Mouse (Mus musculus): ENCODE data around the gene Rbfox1.
A peak's percentile ranks its signal among the peaks of the same experiment; 100 is the strongest.

Gene Rbfox1

DNA sequence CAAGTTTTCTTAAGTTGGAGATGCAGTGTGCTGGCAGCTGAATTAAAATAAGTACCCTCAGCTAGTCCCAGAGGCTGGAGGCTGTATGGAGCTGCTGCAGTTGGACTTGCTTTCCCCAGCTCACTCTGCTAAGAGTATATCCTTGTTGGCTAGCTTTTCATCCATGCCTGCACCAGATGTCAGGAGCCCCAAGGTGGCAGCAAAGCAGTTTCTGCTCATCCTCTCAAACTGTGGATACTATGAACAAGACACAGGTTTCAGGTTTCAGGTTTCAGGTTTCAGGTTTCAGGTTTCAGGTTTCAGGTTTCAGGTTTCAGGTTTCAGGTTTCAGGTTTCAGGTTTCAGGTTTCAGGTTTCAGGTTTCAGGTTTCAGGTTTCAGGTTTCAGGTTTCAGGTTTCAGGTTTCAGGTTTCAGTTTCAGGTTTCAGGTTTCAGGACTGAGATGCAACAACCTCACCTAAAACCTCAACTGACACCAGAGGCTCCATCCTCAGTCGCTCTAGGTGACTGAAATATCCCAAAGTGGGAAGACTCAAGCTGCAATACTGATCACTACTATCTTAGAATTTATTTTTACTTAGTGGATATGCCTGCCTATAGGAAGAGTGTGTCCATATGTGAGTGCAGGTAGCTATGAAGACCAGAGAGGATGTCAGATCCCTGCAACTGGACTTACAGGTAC, 801.1 kb downstream of the Rbfox1 start:
- DNase-seq (ENCODE audit: low spot score in 2 of 2), result no peak

DNA sequence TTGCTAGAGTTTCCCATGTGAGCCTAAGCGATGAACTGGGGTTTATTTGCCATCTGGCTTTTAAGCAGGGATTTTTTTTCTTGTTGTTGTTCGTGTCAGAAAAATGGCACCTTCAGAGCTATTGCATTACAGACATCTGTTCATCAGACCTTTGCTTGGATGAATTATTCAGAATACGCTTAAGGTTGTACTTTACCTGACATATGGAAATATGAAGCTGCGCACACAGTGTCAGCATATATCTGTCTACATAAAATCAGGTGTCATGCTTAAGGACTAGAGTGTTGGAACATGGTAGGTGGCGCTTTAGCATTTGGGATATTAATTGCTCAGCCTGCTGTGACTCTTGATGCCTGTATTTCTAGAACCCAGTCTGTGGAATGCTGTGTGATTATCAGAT, 819.7 kb downstream of the Rbfox1 start:
- DNase-seq (ENCODE audit: low spot score in 2 of 2), result no peak

DNA sequence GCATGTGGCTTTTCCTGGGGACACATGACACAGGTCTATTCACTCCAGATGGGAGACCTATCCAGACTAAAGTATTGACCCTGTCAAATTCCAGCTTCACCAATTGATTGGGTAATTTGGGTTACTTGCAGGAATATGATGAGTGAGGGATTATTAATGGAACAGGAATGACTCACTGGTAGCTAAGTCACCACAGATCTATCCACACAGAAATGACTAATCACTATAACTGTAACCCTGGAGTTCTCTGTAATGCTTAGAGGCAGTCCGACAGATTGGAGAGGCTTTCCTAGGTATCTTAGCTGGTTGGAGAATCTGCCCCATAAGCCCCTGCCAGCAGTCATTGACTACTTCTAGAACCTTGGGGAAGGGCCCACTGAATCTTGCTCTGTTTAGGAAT, 827.2 kb downstream of the Rbfox1 start:
- no peak for DNase-seq (ENCODE audit: low spot score in 2 of 2)

- DNase-seq (ENCODE audit: low spot score in 2 of 2), result no peak
These were observed 830.1 kb downstream of the Rbfox1 start for GRCm38 (mm10) chr16:6715245-6715644.

GRCm38 (mm10) chr16:6716214-6716911, 831.2 kb downstream of the Rbfox1 start:
- DNase-seq (ENCODE audit: low spot score in 2 of 2), result no peak

DNA sequence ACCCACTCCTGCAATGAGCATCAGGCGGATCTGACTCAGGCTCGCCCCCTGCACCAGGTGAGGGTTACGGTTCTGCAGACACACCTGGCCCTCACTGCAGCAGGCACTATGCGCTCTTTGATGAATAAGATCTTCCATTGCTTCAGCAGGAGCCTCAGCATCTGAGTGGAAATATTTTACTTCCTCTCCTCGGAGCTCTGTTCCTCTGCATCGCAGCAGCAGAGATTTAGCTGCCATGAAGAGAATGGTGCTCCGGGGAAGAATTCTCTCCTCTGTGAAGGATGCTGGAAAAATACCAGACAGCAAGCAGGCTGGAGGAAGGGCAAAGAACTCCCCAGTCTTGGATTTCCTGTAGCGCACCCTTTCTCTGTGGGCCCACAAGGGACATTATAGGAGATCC, 833.9 kb downstream of the Rbfox1 start:
- no peak for DNase-seq (ENCODE audit: low spot score in 2 of 2)

- DNase-seq (ENCODE audit: low spot score in 2 of 2), result no peak
These were observed 847.5 kb downstream of the Rbfox1 start for GRCm38 (mm10) chr16:6732646-6733045.

- no peak for DNase-seq (ENCODE audit: low spot score in 2 of 2)
These were observed 848.3 kb downstream of the Rbfox1 start for GRCm38 (mm10) chr16:6733427-6733826.

DNA sequence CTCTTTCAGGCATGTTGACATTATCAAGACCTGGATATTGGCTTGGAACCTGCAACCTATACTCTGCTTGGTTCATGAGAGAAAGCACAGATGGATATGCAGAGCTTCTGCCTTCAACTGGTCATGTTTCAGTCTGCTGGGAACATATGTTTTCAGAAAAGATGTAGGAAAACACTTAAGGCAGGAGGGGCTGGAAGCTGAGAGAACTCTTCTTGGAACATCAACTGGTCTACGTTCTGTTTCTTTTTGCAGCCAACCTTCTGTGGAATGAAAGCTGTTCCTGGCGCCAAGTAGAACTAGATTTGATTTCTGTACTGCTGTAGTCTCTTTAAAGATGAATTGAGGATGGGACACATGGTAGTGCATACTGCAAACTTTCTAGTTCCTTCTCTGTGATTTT, 851.4 kb downstream of the Rbfox1 start:
- no peak for DNase-seq (ENCODE audit: low spot score in 2 of 2)

DNA sequence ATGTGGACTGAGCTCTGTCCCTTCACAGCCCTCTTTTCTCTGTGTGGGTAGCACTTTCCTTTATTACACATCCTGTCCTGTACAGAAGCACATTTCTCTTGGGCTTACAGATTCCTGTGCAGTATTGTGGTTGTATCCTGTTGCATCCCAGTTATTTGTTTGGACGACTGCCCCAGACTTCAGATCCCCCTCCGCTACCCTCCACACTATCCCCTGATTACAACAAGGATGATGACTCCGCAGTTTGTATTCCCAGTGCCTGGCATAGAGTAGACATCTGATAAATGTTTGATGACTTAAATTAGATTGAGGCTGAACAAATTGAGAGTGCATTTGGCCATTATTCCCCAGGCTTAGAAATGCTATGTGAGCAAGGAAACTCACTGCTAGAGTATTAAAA, 851.8 kb downstream of the Rbfox1 start:
- no peak for DNase-seq (ENCODE audit: low spot score in 2 of 2)

- DNase-seq (ENCODE audit: low spot score in 2 of 2), result no peak
These were observed 861.0 kb downstream of the Rbfox1 start for GRCm38 (mm10) chr16:6746116-6746515.

GRCm38 (mm10) chr16:6750491-6750890, 865.3 kb downstream of the Rbfox1 start:
- no peak for DNase-seq (ENCODE audit: low spot score in 2 of 2)

- DNase-seq (ENCODE audit: low spot score in 2 of 2), result no peak
These were observed 869.7 kb downstream of the Rbfox1 start for GRCm38 (mm10) chr16:6754847-6755246.

DNA sequence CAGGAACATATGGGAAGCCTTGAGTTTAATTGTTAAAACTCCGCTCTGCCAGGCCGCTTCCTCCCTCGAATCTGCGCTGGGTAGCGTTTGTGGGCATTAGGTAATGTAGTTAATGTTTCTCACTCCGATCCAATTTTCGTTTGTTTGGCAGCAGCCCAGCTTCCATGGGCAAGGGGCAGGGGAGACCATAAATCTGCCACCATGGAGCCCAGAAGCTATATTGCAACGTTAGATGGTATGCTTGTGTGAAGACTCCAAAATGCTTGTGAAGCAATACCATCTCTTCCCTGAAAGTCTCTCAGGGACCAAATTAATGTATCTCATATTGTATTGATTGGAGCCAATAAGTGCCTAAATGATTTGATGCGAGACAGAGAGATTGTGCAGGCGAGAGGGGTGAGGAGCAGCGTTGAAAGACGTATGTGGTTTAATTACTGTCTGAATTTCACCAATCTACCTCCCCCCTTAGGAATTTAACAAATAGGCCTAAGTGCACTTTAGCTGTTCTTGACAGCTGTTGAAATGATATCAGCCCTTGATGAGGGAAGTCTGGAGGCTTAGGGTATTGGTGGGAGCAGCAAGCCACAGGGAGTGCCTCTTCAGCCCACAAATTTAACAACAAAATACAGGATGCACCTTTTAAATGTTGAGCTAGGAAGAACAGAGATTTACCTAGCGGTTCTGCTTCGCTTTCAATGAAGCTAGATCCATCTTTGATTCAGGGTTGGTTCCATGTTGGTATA, 884.5 kb downstream of the Rbfox1 start:
- DNase-seq (ENCODE audit: low spot score in 2 of 2), result no peak

DNA sequence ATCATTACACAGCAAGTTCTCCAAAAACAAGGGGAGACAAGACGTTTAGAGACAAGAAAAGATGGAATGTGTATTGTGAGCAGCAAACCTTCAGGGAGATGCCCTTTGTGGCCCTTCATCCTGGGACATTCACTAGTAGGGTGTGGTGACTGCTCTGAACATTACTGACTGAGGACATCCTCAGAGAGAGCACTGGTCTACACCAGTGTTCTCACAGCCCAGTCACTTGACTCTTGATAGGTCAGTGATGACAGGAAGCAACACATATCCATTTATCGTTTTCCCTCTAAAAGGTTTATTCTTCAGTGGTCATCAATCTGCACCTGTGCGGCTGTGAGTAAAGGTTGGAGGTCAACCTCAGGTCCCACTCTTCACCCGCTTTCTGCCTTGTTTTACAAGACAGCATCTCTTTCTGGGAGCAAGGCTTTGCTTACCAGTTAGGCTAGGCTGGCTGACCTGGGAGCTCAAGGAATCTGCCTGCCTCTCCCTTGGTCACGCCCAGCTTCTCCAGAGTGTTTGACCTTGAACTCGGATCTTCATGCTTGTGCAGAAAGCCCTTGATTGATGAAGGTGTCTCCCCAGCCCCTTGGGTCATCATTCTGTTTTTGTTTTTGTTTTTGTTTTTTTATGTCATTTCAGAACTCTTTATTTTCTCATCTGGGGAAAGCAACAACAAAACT, 892.5 kb downstream of the Rbfox1 start:
- no peak for DNase-seq (ENCODE audit: low spot score in 2 of 2)

DNA sequence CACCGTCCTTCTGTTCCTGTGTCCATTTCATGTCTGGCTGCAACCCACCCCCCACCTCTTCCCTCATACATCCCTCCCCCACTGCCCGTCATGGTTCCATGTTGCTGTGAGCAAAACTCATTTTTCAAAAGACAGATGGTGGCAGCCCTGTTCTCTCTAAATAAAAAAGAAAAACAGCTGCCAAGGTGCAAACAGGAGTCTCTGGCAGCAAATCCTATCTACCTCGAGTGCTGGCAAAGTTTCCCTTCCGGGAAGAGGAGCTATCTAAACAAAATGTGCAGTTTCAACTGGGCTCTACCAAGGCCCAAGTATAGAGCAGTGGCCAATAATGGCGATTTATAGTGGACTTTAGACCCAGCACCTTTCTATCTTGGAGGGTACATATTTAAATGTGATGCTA, 899.0 kb downstream of the Rbfox1 start:
- DNase-seq (ENCODE audit: low spot score in 2 of 2), result no peak

DNA sequence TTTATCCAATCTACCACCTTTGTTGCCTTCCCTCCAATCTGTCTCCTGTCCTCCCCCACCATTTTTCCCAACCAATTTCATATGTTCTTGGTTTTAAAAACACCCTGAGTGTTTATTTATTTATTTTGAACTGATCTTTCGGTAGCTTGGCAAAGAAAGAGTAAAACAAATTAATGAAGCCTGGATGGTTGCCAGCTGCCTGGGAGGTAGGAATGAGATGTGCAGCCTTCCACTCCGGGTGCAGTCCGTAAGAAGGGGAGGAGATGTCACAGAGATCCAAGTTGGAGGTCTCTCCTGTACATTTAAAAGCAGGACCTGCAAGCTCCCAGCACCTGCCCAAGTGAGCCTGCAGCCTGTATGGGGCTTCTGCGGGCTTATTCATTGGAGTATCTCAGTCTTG, 899.9 kb downstream of the Rbfox1 start:
- DNase-seq (ENCODE audit: low spot score in 2 of 2), result no peak

DNA sequence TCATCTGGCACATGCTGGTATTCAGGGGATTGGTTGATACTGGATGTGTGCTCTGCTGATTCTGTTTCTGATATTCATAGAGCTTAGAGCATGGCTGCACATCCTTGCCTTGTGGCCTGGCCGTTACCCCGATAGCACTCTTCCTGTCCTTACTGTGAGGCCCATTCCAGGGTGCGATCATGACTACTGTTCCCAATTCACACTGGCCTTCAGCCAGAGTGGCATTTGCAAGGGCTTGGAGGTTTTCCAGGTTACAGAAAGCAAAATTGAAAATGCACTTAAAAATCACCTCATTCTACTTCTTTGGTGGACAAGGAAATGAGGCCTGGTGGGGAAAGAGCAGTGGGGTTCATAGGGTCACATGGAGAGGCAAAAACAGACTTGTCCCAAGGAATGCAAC, 906.1 kb downstream of the Rbfox1 start:
- DNase-seq (ENCODE audit: low spot score in 2 of 2), result no peak

DNA sequence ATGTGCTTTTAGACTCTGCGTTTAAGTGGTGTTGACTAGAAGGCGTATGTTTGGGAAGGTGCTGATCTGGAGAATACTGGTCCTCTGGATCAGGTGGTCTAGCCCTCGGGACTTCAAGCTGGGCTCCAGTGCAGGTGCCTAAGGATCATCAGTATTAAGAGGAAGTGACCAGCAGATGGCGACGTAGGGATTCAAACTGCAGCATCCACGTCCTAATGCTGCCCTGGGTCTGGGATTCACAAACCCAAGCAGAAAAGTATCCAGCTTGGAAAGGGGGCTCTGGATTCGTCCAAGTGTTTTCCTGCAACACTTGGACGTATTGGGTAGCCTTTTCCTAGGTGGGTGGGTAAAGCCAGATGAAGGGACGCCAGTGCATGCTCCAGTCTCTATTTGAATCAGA, 906.5 kb downstream of the Rbfox1 start:
- peak; percentile 46 to 47 for DNase-seq (ENCODE audit: low spot score in 2 of 2)

GRCm38 (mm10) chr16:6806246-6806645, 921.1 kb downstream of the Rbfox1 start:
- no peak for DNase-seq (ENCODE audit: low spot score in 2 of 2)

GRCm38 (mm10) chr16:6807835-6808234, 922.7 kb downstream of the Rbfox1 start:
- no peak for DNase-seq (ENCODE audit: low spot score in 2 of 2)

DNA sequence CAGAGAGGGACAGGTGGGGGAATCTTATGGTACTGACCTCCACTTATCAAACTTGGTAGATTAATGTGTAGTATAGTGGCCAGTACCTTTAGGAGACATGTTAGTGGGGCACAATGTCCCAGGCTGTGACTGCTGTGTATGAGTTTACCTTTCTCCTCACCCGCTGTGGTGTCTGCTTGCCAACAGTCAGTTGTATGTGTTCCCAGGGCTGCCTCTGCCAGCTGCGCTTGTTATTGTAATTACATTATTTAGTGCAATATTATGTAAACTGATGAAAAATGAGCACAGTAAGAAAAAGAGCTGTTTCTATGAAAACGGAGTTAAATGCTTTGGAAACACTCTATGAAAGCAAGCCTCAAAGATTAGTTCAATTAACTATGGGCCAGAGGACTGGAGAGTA, 928.7 kb downstream of the Rbfox1 start:
- no peak for DNase-seq (ENCODE audit: low spot score in 2 of 2)

Measured in frontal cortex, postnatal 25 days (tissue).